Mouse (Mus musculus) CH12.LX (cell line): ENCODE data around the gene Ttll11. TPM values are rescaled to one million over a fixed set of nuclear protein-coding genes. Genes with fewer than 3 reads are reported as not detected.

Experiments
- DNase-seq: peaks from one replicate; pipeline ENCODE4 v3.0.0-alpha.2; 2013; ENCODE audit errors: extremely low read depth
- H3K27ac ChIP-seq: 2 replicates; pipeline ENCODE4 v1.5.1; 2012; ENCODE audit warnings: low read depth, mild to moderate bottlenecking, control low read depth, moderate library complexity; ENCODE audit not compliant: insufficient read depth
- H3K27me3 ChIP-seq: replicated peaks from 2 replicates; pipeline ENCODE3; 2012; ENCODE audit warnings: inconsistent platforms
- H3K36me3 ChIP-seq, 2 experiments: replicated peaks in 1 of 2; 2 replicates each; pipeline versions ENCODE3 to v1.6.1; 2012; ENCODE audit warnings: inconsistent platforms in 1 of 2, low read length in 1 of 2, mild to moderate bottlenecking in 1 of 2, mixed read lengths in 1 of 2, moderate library complexity in 1 of 2; ENCODE audit not compliant: control insufficient read depth in 1 of 2, insufficient read depth in 1 of 2
- H3K4me1 ChIP-seq, 2 experiments: 2 replicates each; pipeline ENCODE4 v1.6.1; 2012; ENCODE audit warnings: inconsistent platforms in 1 of 2, moderate library complexity in 1 of 2; ENCODE audit not compliant: insufficient read depth in 2 of 2, control insufficient read depth in 1 of 2
- H3K4me2 ChIP-seq: 2 replicates; pipeline ENCODE4 v1.6.1; 2012; ENCODE audit warnings: low read depth, mild to moderate bottlenecking, control low read depth; ENCODE audit not compliant: poor library complexity, insufficient read depth, severe bottlenecking
- H3K4me3 ChIP-seq, 3 experiments: fragments of 150-350 bp in 1 of 3; sonication (generic) in 1 of 3; replicated peaks in 1 of 3; 2 replicates each; pipeline versions ENCODE3 to v1.5.1; 2011 to 2012; ENCODE audit warnings: low read depth in 2 of 3, low read length in 2 of 3, mild to moderate bottlenecking in 2 of 3, moderate library complexity in 2 of 3, control low read depth in 1 of 3, improper control_type of control experiment in 1 of 3, inconsistent platforms in 1 of 3, mixed read lengths in 1 of 3; ENCODE audit not compliant: poor library complexity in 1 of 3
- H3K79me2 ChIP-seq: replicated peaks from 2 replicates; pipeline ENCODE4 v1.6.1; 2012; ENCODE audit warnings: mild to moderate bottlenecking, moderate library complexity; ENCODE audit not compliant: control insufficient read depth, poor library complexity, insufficient read depth, severe bottlenecking; ENCODE audit errors: extremely low read depth
- H3K9ac ChIP-seq: 2 replicates; pipeline ENCODE4 v1.6.1; 2012; ENCODE audit warnings: low read depth, mild to moderate bottlenecking, control low read depth, moderate library complexity; ENCODE audit not compliant: insufficient read depth
- H3K9me3 ChIP-seq: replicated peaks from 2 replicates; pipeline ENCODE3; 2012; ENCODE audit warnings: low read length, inconsistent platforms, mixed read lengths
- CHD1 ChIP-seq: IDR thresholded peaks from 2 replicates; pipeline ENCODE4 v1.6.1; 2012; ENCODE audit warnings: low read depth, low read length, improper control_type of control experiment, inconsistent platforms
- EP300 ChIP-seq: IDR thresholded peaks from 2 replicates; pipeline ENCODE4 v1.6.1; 2011; ENCODE audit warnings: low read length, improper control_type of control experiment
- ETS1 ChIP-seq: conservative IDR thresholded peaks from 2 replicates; pipeline ENCODE4 v1.6.1; 2012; ENCODE audit warnings: low read depth, mild to moderate bottlenecking, inconsistent platforms, low read length, improper control_type of control experiment, moderate library complexity
- HCFC1 ChIP-seq: IDR thresholded peaks from 2 replicates; pipeline ENCODE4 v1.6.1; 2012; ENCODE audit warnings: low read depth, mild to moderate bottlenecking, inconsistent platforms, low read length, improper control_type of control experiment
- MEF2A ChIP-seq: IDR thresholded peaks from 2 replicates; pipeline ENCODE4 v1.6.1; 2014; ENCODE audit warnings: low read depth, mild to moderate bottlenecking, inconsistent platforms, low read length, improper control_type of control experiment, borderline replicate concordance
- NRF1 ChIP-seq: IDR thresholded peaks from 2 replicates; pipeline ENCODE4 v1.6.1; 2014; ENCODE audit warnings: low read depth, mild to moderate bottlenecking, inconsistent platforms, low read length, improper control_type of control experiment, moderate library complexity
- SIN3A ChIP-seq: IDR thresholded peaks from 2 replicates; pipeline ENCODE4 v1.6.1; 2012; ENCODE audit warnings: low read length, improper control_type of control experiment, inconsistent platforms
- UBTF ChIP-seq: IDR thresholded peaks from 2 replicates; pipeline ENCODE4 v1.6.1; 2012; ENCODE audit warnings: low read depth, mild to moderate bottlenecking, inconsistent platforms, low read length, improper control_type of control experiment, moderate library complexity
- USF2 ChIP-seq: conservative IDR thresholded peaks from 2 replicates; pipeline ENCODE4 v1.6.1; 2011; ENCODE audit warnings: low read depth, low read length, improper control_type of control experiment
- ZMIZ1 ChIP-seq: IDR thresholded peaks from 2 replicates; pipeline ENCODE4 v1.6.1; 2012; ENCODE audit warnings: low read depth, mild to moderate bottlenecking, inconsistent platforms, low read length, improper control_type of control experiment
- ZNF384 ChIP-seq: IDR thresholded peaks from 2 replicates; pipeline ENCODE4 v1.6.1; 2012; ENCODE audit warnings: low read depth, low read length, improper control_type of control experiment, inconsistent platforms
- dilution Hi-C: fragments of 300-500 bp; cut with MboI; formaldehyde crosslinking; loops from 2 replicates; pipeline ENCODE4 v1.14.3; 2020; ENCODE audit warnings: low sequenced_read_pairs; ENCODE audit not compliant: extremely low pct_unique_long_range_greater_than_20kb, extremely low pct_ligation_motif_present
- in situ Hi-C: fragments of 300-500 bp; cut with MboI; formaldehyde crosslinking; loops from 3 replicates; pipeline ENCODE4 v1.14.3; 2019; ENCODE audit warnings: low sequenced_read_pairs, low pct_ligation_motif_present, low pct_unique_long_range_greater_than_20kb, mixed read lengths
- polyA plus RNA-seq: library from polyadenylated mRNA; unstranded; fragments of >175 nt; gene quantifications from 2 replicates; pipeline ENCODE4 v1.2.1, GENCODE M21; 2012; ENCODE audit warnings: low read depth; ENCODE audit not compliant: insufficient read length
- total RNA-seq, 2 experiments: library from RNA; depleted of rRNA; stranded (reverse); fragments of 300-350 nt in 1 of 2; fragments of >200 nt in 1 of 2; gene quantifications; 2 replicates each; pipeline ENCODE4 v1.2.3; 2012 to 2014

Ttll11 gene
- total and polyA plus RNA-seq, 3 experiments = 0.04 to 0.31 (median 0.11) TPM

GRCm38 (mm10) chr2:35783368-35783767, 196.3 kb downstream of the Ttll11 start:
- in situ Hi-C loops (no loop called here), dilution Hi-C loops (no loop called here)
- TF ChIP-seq MEF2A (no peak), ZNF384 (no peak), SIN3A (no peak), NRF1 (no peak), ZMIZ1 (no peak), USF2 (no peak), HCFC1 (no peak), UBTF (no peak), CHD1 (no peak), EP300 (no peak)
- Histone ChIP-seq H3K79me2 (no peaks in the 10 kb centered on the region), H3K4me1 (peaks cover 10 to 11% of the 10 kb centered on the region in 2 experiments), H3K4me2 (no peak overlapping the region), H3K4me3 (no peak overlapping the region), H3K27ac (no peak overlapping the region), H3K27me3 (no peaks in the 10 kb centered on the region), H3K9ac (no peak overlapping the region), H3K36me3 (no peaks in the 10 kb centered on the region), H3K9me3 (no peaks in the 10 kb centered on the region)
- no peak for DNase-seq

GRCm38 (mm10) chr2:35779266-35779665, 200.4 kb downstream of the Ttll11 start:
- DNase-seq = no peak
- H3K27ac ChIP-seq = no peak overlapping the region
- TF ChIP-seq USF2 = no peak
- no peaks in the 10 kb centered on the region for H3K36me3 ChIP-seq
- dilution Hi-C loops (no loop called here), in situ Hi-C loops (no loop called here)
- no peaks in the 10 kb centered on the region for H3K9me3 ChIP-seq
- H3K79me2 ChIP-seq = no peaks in the 10 kb centered on the region
- H3K9ac ChIP-seq = no peak overlapping the region
- H3K27me3 ChIP-seq = no peaks in the 10 kb centered on the region
- H3K4me3 ChIP-seq = no peak overlapping the region
- H3K4me1 ChIP-seq = peaks cover 0 to 7% of the 10 kb centered on the region in 2 experiments; a peak in 1 of 4 replicates
- no peak overlapping the region for H3K4me2 ChIP-seq

DNA sequence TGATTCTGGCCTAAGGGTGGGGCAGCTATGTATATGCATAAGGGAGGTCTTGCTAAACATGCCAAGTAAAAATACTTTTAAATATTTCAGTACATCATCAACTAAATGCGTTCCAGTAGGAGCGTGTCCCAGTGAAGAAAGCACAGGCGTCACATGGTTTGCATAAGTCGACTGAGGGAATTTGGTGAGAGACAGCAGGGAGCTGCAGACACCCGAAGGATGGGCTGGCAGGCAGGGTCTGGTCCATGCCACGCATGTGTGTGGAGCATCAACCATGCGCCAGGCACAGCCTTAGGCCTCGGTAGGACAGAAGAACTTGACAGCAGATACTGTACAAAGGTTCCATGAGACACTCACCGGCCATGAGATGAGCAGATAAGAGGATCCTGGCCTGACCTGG, 202.8 kb downstream of the Ttll11 start:
- TF ChIP-seq HCFC1 = no peak
- TF ChIP-seq ETS1 = no peak
- Histone ChIP-seq H3K79me2 (no peaks in the 10 kb centered on the region), H3K4me2 (no peak overlapping the region), H3K27me3 (no peaks in the 10 kb centered on the region), H3K9ac (no peak overlapping the region), H3K9me3 (no peaks in the 10 kb centered on the region), H3K4me3 (no peak overlapping the region), H3K27ac (no peak overlapping the region), H3K4me1 (peaks cover 0 to 15% of the 10 kb centered on the region in 2 experiments; a peak in 2 of 4 replicates), H3K36me3 (no peaks in the 10 kb centered on the region)
- no peak for DNase-seq
- in situ Hi-C loops (no loop called here), dilution Hi-C loops (no loop called here)
